Mouse (Mus musculus) layer of hippocampus, postnatal 36 days (tissue): ENCODE data around the gene Evi2. TPM values are rescaled to one million over a fixed set of nuclear protein-coding genes. Genes with fewer than 3 reads are reported as not detected.
A peak's percentile ranks its signal among the peaks of the same experiment; 100 is the strongest.

Experiments
- DNase-seq, 2 experiments: peaks; one replicate each; pipeline ENCODE4 v3.0.0; 2022
- total RNA-seq, 2 experiments: library from RNA; stranded (reverse); gene quantifications; 2 replicates each; pipeline ENCODE4 v1.2.3; 2021

The Evi2 gene
- total RNA-seq, 2 experiments from 2014 or later: 0.23 TPM; not detected in 1

DNA sequence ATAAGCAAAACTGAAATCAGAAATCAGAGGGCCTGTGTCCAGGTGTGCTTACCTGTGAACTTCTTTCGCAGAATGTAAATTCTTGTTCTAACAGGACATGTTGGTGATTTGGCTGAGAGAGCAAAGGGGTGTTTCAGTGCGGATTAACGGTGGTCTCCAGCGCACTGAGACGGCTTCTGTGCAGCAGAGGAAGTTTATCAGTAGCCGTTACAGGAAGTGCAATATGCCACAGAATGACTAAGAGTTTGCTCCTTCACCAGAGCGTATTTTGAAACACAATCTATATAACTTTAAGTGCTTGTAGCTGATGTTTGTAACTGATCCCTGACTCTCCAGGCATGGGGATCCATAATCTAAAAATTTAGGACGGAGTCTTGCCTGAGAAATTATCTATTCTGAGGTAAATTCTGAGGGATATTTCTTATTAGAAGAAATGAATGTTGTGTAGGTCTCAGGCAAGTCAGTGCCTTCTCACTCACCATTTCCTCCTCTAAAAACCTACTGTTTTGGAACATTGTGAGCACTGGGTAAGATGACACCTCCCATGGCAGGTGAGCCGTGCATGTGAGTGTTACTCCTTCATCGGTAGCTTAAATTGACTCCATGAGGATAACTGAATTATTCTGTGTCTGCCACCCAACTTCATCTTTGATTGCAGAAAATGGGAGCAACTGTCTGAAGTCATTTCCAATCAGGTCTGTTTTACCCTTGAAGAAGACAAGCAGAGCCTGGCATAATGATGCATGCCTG is 6.7 kb downstream of the Evi2 start, which contains the start of gene Evi2b:
TSS of gene Evi2b (minus strand) at position 203 of the 750 bp plus-strand sequence.
- DNase-seq: no peak

- DNase-seq: no peak
Measured at GRCm38 (mm10) chr11:79522944-79523343, 7.4 kb downstream of the Evi2 start.

DNA sequence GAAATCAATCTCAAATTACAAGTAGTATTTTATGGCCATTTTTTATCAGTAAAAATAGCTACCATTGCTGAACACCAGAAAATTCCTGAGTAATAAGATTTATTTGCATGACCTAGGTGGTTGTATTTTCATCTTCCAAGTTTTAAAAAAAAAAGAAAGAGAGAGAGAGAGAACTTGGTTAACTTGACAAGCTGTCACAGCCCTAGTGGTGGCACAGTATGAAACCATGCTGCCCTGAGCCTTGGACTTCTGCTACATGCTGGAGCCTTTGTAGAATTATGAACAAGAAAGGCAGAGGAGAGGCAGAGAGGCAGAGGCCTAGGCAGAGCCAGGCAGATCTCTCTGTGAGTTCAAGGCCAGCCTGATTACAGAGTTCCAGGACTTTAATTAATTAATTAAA is 8.5 kb downstream of the Evi2 start:
- no peak for DNase-seq

DNA sequence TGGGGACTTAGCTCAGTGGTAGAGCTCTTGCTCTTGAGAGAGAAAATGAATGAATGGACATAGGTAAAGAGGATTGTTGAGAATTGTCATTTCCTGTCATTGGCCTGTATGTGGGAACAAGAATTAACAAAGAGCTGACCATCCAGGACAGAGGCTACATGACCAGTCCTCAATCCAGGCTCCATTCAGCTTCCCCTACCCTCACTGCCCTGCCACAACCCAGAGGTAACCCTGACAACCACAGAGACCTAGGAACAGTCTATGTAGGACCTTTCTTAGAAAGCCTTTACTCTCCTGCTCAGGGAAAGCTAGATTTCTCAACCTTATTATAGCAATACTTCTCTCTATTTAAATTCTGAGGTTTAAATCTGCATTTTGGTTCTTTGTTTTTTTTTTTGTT is 9.6 kb downstream of the Evi2 start:
- DNase-seq: no peak

DNA sequence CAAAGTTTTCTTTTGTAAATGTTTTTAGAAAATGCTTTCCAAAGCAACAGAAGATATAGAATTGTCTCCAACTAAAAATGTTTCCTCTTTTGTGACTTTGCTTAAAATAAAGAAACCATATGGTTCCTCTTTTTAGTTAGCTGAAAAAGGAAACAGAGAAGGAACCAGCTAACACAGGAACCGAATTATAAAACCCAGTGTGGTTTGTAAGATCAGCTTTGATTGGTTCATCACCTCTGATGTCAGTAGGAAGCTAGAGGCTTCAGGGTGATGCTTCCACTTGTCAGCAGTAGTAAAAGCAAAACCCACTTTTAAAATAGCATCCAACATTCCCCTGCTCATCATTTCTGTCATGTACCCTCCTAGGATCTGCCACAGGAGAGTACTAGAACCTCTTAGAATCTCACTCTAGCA is 10.5 kb downstream of the Evi2 start:
- no peak for DNase-seq

DNA sequence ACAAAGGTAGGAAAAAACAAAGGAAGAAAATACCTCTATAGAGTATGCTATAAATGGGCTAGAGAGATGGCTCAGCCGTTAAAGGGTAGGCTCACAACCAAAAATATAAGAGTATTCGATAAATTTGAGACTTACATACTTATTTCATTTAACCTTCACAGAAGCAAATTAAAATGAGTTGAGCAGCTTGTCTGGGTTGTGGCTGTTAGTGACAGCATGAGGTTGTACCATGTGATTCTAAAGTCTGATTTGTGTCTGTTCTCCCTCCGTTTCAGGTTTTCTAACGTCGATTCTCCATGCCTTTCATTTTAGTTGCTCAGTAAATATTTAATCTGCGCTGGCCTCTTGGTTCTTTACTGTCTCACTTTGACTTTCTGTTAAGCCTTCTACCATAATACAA is 11.1 kb downstream of the Evi2 start:
- DNase-seq: no peak

DNA sequence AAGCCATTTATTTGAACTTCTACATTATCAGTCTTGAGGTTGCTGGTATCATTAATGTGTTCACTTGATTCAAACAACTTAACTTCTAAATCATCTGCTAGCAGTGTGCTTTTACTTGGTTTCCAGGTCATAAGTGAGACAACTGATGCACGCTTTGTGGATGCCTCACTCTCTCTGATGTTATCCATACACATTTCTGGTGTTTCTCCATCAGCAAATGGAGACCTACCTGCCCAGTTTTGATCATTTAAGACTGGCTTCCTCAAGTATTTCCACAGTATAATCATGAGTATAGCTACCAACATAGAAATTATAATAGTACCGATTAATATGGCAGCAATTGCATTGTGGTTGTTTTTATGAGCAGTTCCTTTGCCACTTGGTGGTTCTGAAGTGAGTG is 14.6 kb downstream of the Evi2 start:
- DNase-seq: no peak

- DNase-seq: no peak
Measured at GRCm38 (mm10) chr11:79515331-79515730, 15.1 kb downstream of the Evi2 start.

DNA sequence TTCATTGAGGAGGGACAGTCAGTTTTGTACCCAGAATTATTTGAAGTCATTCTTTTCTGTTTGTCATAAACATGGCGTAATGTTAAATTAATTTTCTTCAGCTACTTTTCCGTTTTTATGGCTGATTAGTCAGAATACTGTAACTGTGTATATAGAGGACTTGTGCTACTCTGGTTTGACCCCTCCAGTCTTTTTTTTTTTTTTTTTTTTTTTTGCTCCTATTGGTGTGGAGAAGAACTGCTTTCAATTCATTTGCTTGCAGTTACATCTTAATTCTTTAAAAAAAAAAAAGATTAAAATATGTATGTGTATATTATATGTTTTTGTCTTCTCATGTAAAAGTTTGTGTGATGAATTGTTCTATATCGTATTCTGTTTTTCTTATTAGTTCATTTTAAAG is 18.4 kb downstream of the Evi2 start:
- DNase-seq: no peak

DNA sequence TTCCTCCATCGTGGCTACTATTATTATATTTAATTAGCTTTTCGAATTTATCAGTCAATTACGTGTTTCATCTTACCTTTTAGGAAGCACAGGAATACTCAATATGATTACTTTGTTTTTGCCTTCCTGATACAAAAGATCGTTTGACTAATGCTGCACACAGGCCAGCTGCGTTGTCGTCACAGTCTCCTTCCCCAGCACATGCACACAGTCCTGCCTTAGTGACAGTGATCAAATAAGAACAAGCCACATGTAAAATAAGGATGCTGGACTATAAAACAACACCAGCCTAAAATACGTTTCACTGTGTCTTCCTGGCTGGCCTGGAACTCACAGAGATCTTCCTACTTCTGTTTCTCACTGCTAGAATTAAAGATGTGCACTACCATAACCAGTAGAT is 25.9 kb downstream of the Evi2 start:
- DNase-seq: no peak

DNA sequence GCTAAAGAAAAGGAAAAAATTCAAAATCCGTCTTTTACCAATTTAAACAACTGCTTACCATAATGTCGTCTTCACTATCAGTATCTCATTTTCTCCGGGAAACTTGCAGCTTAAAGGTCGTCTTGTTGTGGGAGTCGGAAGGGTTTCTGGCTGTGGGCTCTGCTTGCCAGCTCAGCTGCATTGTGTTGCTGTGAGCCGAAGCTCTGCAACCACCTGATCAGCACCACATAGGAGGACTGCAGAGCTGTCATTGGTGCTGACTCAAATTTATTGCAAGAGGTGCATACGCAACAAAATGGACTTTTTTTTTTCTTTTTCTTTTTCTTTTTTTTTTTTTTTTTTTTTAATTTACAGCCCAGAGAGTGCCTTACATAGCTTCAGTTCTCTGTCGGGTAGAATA is 26.5 kb downstream of the Evi2 start, which contains the start of gene Omg:
TSS of gene Omg (minus strand) at position 240 of the 400 bp plus-strand sequence.
- peak; percentile 64 to 65 for DNase-seq

DNA sequence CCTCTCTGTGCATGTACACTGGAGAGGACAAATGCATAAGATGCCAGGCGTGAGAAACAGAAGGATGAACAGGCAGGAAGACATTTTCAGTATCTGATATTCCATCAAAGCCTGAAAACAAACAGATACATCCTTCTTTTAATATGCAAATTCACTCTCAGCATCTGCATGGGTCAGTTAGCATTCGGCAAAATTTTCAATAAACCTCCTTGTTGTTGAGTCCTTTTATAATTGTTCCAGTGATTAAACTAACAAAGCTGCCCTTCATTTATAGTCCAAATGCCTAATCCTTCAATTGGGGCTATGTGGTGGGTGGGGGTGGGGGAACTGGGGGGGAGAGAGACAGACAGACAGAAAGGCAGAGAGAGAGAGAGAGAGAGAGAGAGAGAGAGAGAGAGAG is 27.5 kb downstream of the Evi2 start:
- DNase-seq: peak in 1 of 2 experiments; percentile 24

DNA sequence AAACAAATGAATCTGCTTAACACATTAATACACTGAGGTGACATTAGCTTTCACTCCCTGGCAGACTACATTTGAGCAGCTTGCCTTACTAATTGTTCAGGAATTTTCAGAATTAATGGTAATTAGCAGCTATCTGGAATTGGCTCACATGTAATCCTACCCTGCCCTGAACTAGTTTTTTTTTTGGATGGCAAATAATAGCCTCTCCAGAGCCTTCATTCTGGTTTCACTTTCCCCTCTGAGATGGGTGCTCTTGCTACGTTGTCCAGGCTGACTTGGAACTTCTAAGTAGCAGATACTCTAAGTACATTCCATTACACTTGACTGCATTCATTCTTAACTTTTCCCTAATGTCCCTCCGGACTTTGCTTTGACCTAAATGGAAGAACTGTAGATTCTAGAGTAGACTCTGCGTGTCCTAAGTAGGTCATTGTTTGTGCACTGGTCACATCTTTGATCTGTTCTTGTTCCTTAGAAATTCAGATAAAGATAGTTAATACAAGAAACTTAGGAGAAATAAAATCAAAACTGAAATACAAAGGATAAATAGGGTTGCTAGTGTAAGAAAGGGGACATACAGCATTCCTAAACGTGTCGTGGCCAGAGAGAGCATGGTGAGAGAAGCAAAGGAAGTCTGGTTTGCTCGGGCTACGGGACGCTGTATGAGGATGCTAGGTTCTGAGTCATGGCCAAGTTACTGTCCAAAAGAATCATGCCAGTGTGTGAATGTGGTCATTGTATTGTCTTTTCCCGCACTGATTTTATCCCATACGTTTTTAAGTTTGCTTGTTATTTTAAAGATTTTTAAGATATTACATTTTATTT is 35.2 kb downstream of the Evi2 start:
- DNase-seq: no peak

DNA sequence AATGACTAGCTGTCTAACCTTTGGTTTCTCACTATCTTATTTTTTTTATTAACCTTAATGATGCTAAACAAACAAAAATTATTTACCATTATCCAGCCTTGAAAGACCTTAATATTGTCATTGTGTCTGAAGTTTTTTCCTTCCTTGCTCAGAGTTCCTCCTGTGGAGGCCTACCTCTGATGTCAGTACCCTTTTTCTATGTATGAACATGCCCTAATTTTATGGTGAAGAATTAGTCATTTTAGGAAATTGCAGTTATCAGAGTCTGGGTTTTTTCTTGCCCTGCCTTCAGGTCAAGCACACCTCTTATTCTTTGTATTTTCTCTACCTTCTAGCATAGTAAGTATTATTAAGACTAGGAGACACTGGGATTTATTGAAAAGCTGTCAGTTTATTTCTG is 45.7 kb downstream of the Evi2 start:
- DNase-seq: no peak

GRCm38 (mm10) chr11:79483876-79484528 is 46.4 kb downstream of the Evi2 start:
- DNase-seq: no peak

DNA sequence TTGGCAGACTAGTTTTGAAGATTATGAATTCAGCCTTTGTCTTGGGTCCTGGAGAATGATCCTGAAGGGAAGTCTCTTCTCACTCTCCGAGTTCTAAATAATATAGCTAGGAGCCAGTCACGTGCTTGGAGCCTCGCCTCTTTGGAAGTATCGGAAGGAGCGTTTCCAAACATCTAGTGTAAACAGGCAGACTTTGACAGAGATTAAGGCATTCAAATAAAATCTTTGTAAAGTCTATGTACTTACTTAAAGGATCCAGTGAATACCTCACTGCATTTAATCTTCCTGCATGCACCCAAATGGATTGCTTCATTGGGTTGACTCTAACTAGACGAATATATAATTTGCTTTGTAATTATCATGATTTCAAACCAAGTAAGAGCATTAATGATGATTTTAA is 47.0 kb downstream of the Evi2 start:
- DNase-seq: no peak

GRCm38 (mm10) chr11:79468097-79468496 is 62.3 kb downstream of the Evi2 start:
- DNase-seq: no peak

Other genes with a start within 250 kb of the Evi2 start
- under 1 TPM in 1 of 2 experiments, not detected in 1; 0.50 TPM for gene Gm9964, start 233.7 kb downstream of the Evi2 start, total RNA-seq
- gene Nf1, start 190.9 kb downstream of the Evi2 start, total RNA-seq: 100 to 1,000 TPM; 116 to 123 TPM
- gene Omg, start 26.5 kb downstream of the Evi2 start, total RNA-seq: 10 to 100 TPM; 80.9 to 92.7 TPM
- gene Evi2b, start 6.8 kb downstream of the Evi2 start, total RNA-seq: under 1 TPM; 0.42 to 0.61 TPM
- 10 to 100 TPM; 21.6 to 22.8 TPM for gene Evi2a, start within 50 bp of the Evi2 start, total RNA-seq
- gene Rab11fip4, start 60.6 kb upstream of the Evi2 start, total RNA-seq: 100 to 1,000 TPM; 169 to 172 TPM